Mouse (Mus musculus): Measurements from ENCODE around the gene Cmtm6. TPM values are rescaled to one million over a fixed set of nuclear protein-coding genes. Genes with fewer than 3 reads are reported as not detected.
"Not testable (repeated sequence)": the region's sequence is repeated elsewhere in the genome, so short reads cannot be mapped to it uniquely, and the experiment has no call there.

The Cmtm6 gene
- 10 to 100 TPM; 22.3 to 22.4 TPM for total RNA-seq (2021)

DNA sequence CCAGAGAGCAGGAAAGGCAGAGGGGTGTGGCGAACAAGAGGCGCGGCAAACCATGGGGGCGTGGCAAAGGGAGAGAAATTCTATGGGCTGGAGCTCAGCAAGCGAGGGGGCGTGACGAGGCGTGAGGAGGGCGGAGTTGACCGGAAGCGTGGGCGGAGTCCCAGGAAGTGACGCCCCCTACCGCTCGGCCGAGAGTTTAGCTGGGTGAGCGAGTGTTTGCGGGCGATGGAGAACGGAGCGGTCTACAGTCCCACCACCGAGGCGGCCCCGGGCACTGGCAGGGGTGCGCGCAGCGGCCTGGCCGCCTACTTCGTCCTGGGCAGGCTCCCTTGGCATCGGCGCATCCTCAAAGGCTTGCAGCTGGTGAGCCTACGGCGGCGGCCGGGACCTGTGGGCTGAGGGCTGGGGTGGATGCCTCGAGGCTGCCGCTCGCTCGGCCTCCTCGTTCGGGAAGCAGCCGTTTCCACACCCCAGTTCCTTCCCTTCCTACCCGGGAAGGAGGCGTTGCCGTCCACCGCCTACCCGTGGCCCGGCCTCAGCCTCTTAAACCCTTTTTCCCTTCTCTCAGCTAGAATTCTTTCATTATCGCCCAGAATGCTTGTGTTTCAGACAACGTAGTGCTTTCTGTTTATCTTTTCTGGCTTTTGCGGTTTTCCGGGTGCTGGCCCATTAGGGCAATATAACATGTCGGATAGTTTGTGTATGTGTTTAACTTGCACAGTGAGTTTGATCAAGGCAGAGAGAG, at the start of gene Cmtm6:
Gene Cmtm6 (plus strand): TSS at position 106 of the 745 bp plus-strand sequence.
- intact Hi-C loops (cut with DNase I): loop anchor here (5.0 to 10.0 kb wide), 2 partner anchors 201 to 336 kb away; partner anchors contain the start of genes Crtap and Gpd1l

DNA sequence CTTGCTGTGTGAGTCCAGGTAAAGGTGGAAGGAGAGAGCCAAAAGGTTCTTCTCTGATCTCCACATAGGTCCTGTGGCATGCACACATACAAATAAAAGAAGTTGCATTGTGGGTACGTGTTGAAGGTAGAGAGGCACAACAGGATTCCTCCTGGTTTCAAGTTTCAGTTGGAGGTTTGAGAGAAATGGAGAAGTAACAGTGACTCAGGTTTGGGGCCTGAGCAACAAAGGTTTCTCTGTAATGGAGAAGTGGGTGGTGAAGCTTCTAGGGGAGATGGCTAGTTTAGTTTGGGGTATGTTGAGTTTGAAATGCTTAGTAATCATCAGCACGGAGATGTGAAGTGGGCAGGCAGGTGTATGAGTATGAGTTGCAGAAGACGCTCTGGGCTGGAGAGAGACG, 48.7 kb upstream of the Cmtm6 start:
- intact Hi-C loops (cut with DNase I): no loop called here
- no peak for DNase-seq

More for the DNA sequence above, at the start of gene Cmtm6:
- DNase-seq: peak; percentile 99

DNA sequence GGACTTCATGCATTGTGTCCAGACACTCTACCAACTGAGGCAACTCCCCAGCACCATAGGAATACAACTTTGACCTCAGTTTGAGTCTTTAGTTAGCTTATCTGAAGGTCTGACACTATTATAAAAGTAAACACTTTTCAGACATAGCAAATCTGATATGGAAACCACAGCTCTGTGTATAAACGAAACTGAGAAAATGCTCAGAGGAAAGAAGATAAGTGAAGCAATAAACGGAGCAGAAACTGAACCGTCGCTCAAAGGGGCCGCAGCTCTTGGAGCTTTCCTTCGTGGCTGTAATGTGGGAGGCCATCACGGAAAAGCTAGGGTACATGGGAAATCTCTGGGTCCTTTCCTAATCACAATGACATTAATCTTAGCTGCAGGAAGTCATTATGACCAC, 44.7 kb upstream of the Cmtm6 start:
- intact Hi-C loops (cut with DNase I): no loop called here
- DNase-seq: no peak

GRCm38 (mm10) chr9:114687639-114688038, 43.3 kb upstream of the Cmtm6 start:
- no peak for DNase-seq
- intact Hi-C loops (cut with DNase I): loop anchor here (1.0 to 2.0 kb wide), 2 partner anchors 43 to 47 kb away; partner anchors contain the start of gene Cnot10

DNA sequence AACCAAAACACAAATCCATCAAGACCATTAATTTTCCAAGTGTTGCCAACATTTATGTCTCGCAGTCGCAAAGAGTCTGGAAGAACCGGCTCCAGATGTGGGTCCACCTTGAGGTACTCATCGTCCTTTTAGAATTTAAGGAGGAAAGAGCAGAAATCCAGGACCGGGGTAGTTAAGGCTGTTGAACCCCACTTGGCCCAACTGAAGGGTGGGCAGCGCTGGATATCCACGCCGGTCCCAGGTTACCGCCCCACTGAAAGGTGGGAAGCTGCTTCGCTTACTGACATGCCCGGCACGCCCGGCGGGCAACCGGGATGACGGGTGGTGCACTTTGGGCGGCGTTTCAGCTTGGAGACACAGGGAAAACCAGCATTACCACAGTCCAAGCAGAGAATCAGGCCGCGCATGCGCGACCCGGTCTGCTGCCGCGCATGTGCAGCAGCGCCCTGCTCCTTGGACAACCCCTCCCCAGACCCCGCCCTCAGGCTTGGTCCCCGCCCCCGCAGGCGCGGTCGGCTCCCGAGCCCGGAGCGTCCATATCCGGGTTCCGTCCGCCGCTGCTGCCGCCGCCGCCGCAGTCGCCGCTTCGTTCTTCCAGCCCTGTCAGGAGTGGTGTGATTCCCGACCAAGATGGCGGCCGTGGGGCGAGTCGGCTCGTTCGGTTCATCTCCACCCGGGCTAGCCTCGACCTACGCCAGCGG, 42.5 kb upstream of the Cmtm6 start, which contains the start of gene Dync1li1:
Gene Dync1li1 (plus strand): TSS at position 539 of the 701 bp plus-strand sequence.
- peak; percentile 98 for DNase-seq
- intact Hi-C loops (cut with DNase I): loop anchor here (1.0 to 2.0 kb wide), 2 partner anchors 42 to 48 kb away; partner anchors contain the start of gene Cnot10

DNA sequence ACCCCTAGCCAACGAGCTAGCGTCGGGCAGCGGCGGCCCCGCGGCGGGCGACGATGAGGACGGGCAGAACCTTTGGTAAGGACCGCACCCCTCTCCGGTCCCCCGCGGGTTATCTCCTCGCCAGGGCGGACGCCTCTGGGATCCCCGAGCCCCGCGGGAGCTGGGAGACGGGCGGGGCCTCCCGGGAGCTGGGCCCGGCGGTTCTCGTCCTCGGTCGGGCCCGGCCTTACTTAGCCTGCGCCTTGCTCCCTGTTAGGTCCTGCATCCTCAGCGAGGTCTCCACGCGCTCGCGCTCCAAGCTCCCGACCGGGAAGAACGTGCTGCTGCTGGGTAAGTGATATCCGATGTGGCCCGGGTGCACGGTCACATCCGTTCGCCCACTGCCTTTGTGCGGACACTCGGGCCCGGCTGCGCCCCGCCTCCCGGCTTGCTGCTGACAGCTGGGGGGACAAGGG, 41.9 kb upstream of the Cmtm6 start:
- intact Hi-C loops (cut with DNase I): loop anchor here (1.0 to 2.0 kb wide), 2 partner anchors 41 to 48 kb away; partner anchors contain the start of gene Cnot10
- no peak for DNase-seq

DNA sequence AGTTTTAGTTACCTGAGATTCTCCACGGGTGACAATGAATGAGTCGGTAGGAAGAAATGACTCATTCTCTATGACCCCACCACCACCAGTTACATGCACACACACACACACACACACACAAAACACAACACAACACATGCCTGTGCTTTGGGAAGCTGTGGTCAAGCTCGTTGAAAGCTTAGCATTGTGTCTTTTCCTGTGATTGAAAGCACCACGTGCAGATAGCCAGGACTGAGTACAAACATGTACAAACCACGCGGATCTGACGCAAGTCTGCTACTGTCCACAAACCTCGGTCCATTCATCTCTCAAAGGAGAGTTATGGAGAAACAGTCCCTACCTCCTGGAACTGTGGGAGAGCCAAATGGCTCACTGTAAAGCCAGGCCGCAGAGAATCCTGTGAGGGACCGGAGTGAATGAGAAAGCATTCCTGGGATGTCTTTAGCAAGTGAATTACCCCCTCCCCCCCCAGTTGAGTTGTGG, 40.8 kb upstream of the Cmtm6 start:
- DNase-seq: no peak
- intact Hi-C loops (cut with DNase I): no loop called here

GRCm38 (mm10) chr9:114691112-114691511, 39.8 kb upstream of the Cmtm6 start:
- DNase-seq: no peak
- intact Hi-C loops (cut with DNase I): no loop called here

GRCm38 (mm10) chr9:114695662-114696061, 35.3 kb upstream of the Cmtm6 start:
- intact Hi-C loops (cut with DNase I); DNase-seq: not testable (repeated sequence)

- DNase-seq: no peak
- intact Hi-C loops (cut with DNase I): no loop called here
Measured at GRCm38 (mm10) chr9:114697072-114697471, 33.8 kb upstream of the Cmtm6 start.

DNA sequence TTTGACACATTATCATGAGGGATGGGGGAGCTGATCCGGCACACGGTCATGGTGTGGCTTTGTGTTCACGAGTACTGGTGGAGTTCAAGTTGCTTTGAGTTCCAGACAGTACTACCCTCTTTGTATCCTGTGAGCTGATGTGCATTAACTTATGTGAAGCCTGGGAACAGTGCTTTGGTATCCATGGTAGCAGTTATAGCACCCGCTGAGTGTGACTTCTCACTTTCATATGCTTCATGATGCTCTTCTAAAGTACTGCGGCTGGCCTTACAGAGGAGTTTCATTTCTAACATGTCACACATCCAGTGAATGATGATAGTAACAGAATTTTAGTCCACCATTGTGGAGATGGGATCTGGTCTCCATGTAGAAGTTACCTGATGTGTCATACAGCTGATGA, 33.0 kb upstream of the Cmtm6 start:
- DNase-seq: no peak
- intact Hi-C loops (cut with DNase I): no loop called here

GRCm38 (mm10) chr9:114699262-114699661, 31.7 kb upstream of the Cmtm6 start:
- no peak for DNase-seq
- intact Hi-C loops (cut with DNase I): no loop called here

DNA sequence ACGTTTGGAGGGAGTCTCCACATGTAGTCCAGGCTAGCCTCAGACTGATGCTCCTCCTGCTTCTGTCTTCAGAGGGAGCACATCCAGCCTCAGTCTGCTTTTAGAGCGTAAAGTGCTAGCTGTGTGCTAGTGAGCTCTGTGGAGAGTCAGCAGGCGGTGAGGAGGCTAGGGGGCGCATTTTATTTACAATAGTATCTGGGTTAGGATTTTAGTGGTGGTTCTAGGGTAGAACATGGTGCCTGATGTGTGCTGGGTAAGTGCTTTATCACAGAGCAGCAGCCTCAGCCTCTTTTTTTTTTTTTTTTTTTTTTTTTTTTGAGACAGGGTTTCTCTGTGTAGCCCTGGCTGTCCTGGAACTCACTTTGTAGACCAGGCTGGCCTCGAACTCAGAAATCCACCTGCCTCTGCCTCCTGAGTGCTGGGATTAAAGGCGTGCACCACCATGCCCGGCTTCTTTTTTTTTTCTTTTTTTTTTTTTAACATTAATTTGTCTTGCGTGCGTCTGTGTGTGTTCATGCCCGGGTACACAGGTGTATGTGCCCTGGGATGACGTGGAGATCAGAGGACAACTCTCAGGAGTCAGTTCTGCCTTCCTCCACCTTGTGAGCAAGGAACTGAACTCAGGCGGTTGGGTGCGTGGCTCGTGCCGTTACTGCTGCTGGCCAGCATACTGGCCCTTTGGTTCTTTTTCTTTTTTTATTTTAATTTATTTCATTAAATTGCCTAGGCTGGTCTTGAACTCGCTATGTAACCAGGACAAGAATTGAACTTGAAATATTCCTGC, 30.8 kb upstream of the Cmtm6 start:
- intact Hi-C loops (cut with DNase I): loop anchor here (5.0 kb wide), 1 partner anchor 38 kb away; no protein-coding TSS in a partner anchor
- DNase-seq: no peak

DNA sequence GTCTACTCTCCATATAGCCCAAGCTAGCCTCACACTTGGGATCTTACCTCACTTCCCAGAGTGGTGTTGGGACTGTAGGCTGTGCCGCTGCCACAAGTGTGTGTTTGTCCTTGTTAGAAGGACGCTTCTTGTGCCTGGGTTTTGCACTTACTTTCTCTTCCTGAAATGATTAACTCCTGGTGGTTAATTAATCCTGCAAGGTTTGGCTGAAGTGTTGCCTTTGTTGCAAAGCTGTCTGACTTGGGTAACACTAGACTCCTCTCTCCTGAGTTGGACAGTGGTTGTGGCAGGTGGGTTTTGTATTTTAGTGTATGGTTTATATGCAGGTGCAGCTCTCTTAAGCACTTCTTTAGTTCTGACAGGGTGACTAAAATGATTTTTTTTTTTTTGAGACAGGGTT, 29.9 kb upstream of the Cmtm6 start:
- no peak for DNase-seq
- intact Hi-C loops (cut with DNase I): loop anchor here (5.0 kb wide), 1 partner anchor 39 kb away; no protein-coding TSS in a partner anchor

DNA sequence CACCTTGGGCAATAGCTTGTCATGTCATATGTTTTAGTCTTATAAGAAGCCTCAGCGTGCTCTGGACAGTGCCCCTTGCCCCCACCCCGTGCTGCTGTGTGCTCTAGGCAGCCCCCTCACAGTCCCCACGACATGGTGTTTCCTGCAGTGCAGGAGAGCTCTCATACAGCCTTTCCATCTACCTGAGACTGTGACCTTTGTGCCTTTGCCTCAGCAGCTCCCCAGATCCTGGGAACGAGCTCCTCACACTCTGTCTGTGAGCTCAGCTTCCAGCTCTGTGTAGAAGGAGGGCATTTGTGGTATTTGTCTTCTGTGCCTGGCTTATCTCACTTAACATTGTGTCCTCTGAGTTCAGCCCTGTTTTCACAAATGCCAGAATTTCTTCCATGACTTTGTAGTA, 29.0 kb upstream of the Cmtm6 start:
- intact Hi-C loops (cut with DNase I): loop anchor here (5.0 kb wide), 1 partner anchor 40 kb away; no protein-coding TSS in a partner anchor
- no peak for DNase-seq

GRCm38 (mm10) chr9:114707805-114708204, 23.1 kb upstream of the Cmtm6 start:
- no peak for DNase-seq
- intact Hi-C loops (cut with DNase I): no loop called here

GRCm38 (mm10) chr9:114710345-114710744, 20.6 kb upstream of the Cmtm6 start:
- intact Hi-C loops (cut with DNase I): no loop called here
- no peak for DNase-seq

DNA sequence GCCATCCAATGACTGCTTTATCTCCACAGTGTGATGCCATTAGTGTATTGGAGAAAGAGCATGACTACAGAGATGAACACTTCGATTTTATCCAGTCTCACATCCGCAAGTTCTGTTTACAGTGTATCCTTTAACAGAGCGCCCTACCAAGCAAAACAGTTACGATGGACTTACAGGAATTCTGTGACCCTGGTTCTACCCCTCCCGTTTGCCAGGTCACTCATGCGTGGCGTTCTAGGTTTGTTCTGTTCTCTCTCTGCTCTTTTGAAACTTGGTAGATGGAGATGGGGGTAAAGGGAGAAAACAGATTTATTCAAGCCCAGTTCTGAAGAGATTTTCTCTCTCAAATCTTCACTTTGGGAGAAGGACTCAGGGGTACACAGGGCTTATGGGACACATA, 17.4 kb upstream of the Cmtm6 start:
- intact Hi-C loops (cut with DNase I): no loop called here
- DNase-seq: no peak

DNA sequence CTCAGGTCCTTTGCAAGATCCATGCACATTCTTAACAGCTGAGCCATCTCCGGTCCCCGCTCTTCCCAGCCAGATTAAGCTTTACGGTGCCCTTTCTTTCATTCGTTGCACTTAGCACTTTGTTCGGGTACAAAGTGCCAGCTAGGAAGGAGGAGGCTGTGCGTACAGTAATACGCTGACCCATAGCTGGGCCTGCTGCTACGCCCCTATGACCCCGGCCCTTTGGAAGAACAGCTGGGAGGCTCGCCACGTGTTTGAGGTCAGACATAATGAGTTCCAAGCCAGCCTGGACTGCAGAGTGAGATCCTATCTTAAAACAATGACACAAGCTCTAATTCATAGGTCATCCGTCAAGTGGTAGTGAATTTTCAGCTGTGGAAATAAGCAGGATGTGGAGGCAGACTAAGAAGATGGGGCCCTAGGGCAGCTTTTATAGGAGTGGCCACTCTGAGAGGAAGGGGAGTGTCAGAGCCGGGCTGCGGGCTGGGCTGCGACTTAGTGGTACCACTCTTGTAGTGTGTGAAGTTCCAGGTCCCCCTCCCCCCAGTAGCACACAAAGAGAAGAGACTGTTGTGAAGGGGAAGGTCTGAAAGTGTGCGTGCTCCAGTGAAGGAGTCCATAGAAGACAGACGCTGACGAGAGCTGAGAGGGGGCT, 14.1 kb upstream of the Cmtm6 start:
- intact Hi-C loops (cut with DNase I): no loop called here
- no peak for DNase-seq

GRCm38 (mm10) chr9:114727315-114727714, 3.6 kb upstream of the Cmtm6 start:
- DNase-seq: peak; percentile 38 to 47
- intact Hi-C loops (cut with DNase I): loop anchor here (1.0 kb wide), 1 partner anchor 78 kb away; no protein-coding TSS in a partner anchor
